Mouse (Mus musculus) ES-E14 (cell line): ENCODE measurements around the gene Nup93. TPM values are rescaled to one million over a fixed set of nuclear protein-coding genes. Genes with fewer than 3 reads are reported as not detected.
"Not testable (repeated sequence)": the region's sequence is repeated elsewhere in the genome, so short reads cannot be mapped to it uniquely, and the experiment has no call there.

Experiments
- DNase-seq: peaks from one replicate; pipeline ENCODE4 v3.0.0-alpha.2; 2013; ENCODE audit warnings: low read depth, low spot score
- H3K27ac ChIP-seq: 2 replicates; pipeline ENCODE4 v1.5.1; 2012; ENCODE audit warnings: low read depth, mild to moderate bottlenecking, low read length, moderate library complexity, mixed read lengths; ENCODE audit not compliant: poor library complexity, insufficient read depth, severe bottlenecking
- H3K36me3 ChIP-seq: 2 replicates; pipeline ENCODE4 v1.6.1; 2012; ENCODE audit warnings: mild to moderate bottlenecking, low read length, moderate library complexity, mixed read lengths; ENCODE audit not compliant: control insufficient read depth, poor library complexity, insufficient read depth, severe bottlenecking
- H3K4me1 ChIP-seq, 2 experiments: fragments of 150-350 bp in 1 of 2; sonication (generic) in 1 of 2; 2 replicates each; pipeline ENCODE4 v1.6.1; 2012; ENCODE audit warnings: low read length in 2 of 2, mild to moderate bottlenecking in 1 of 2, mixed read lengths in 1 of 2; ENCODE audit not compliant: control insufficient read depth in 2 of 2, insufficient read depth in 2 of 2, poor library complexity in 1 of 2
- H3K4me3 ChIP-seq, 2 experiments: fragments of 150-350 bp in 1 of 2; sonication (generic) in 1 of 2; 2 replicates each; pipeline ENCODE4 v1.5.1; 2012; ENCODE audit warnings: low read length in 2 of 2, low read depth in 1 of 2, mild to moderate bottlenecking in 1 of 2, mixed read lengths in 1 of 2; ENCODE audit not compliant: insufficient read depth in 1 of 2, poor library complexity in 1 of 2, severe bottlenecking in 1 of 2
- H3K9ac ChIP-seq: 2 replicates; pipeline ENCODE4 v1.6.1; 2012; ENCODE audit warnings: low read depth, mild to moderate bottlenecking, low read length, mixed read lengths; ENCODE audit not compliant: poor library complexity, insufficient read depth, severe bottlenecking
- H3K9me3 ChIP-seq: fragments of 150-350 bp; sonication (generic); 2 replicates; pipeline ENCODE4 v1.6.1; 2012; ENCODE audit warnings: low read depth, mild to moderate bottlenecking, low read length; ENCODE audit not compliant: control insufficient read depth, insufficient read depth
- CHD2 ChIP-seq: IDR thresholded peaks from 2 replicates; pipeline ENCODE4 v1.6.1; 2014; ENCODE audit warnings: mild to moderate bottlenecking, low read depth, low read length, inconsistent platforms
- HCFC1 ChIP-seq: IDR thresholded peaks from 2 replicates; pipeline ENCODE4 v1.6.1; 2012; ENCODE audit warnings: low read length, inconsistent platforms, borderline replicate concordance; ENCODE audit not compliant: insufficient read depth
- MAFK ChIP-seq: IDR thresholded peaks from 2 replicates; pipeline ENCODE4 v1.6.1; 2014; ENCODE audit warnings: mild to moderate bottlenecking, low read depth, low read length, inconsistent platforms; ENCODE audit not compliant: insufficient read depth
- ZC3H11A ChIP-seq: IDR thresholded peaks from 2 replicates; pipeline ENCODE4 v1.6.1; 2012; ENCODE audit warnings: low read depth, mild to moderate bottlenecking, inconsistent platforms, low read length, borderline replicate concordance
- ZNF384 ChIP-seq: IDR thresholded peaks from 2 replicates; pipeline ENCODE4 v1.6.1; 2012; ENCODE audit warnings: low read depth, low read length, inconsistent platforms
- in situ Hi-C, 2 experiments: fragments of 600-800 bp; cut with MboI; formaldehyde crosslinking; loops; one replicate each; pipeline ENCODE4 v1.15.1; 2025; ENCODE audit warnings: low sequenced_read_pairs in 2 of 2, inconsistent platforms in 1 of 2; ENCODE audit not compliant: unreplicated experiment in 2 of 2
- total RNA-seq: library from RNA; depleted of rRNA; stranded (reverse); fragments of 300-350 nt; gene quantifications from 2 replicates; pipeline ENCODE4 v1.2.3, GENCODE M21; 2012; rRNA removed

Nup93 gene
- 82.8 and 92.5 TPM in 2 replicates for total RNA-seq

GRCm38 (mm10) chr8:94214252-94215173 is at the start of gene Nup93:
TSS of gene Nup93 (plus strand) at chr8:94214564.
- Histone ChIP-seq H3K4me3 (peak within 1 kb of the TSS; percentile 60 to 80), H3K36me3 (peaks cover 2% of the 10 kb centered on the region; the same call in 1 of the 2 replicates), H3K9me3 (no peaks in the 10 kb centered on the region), H3K9ac (peak within 1 kb of the TSS; percentile 96), H3K27ac (peak within 1 kb of the TSS; percentile 36; the same call in 1 of the 2 replicates), H3K4me1 (peaks cover 3 to 4% of the 10 kb centered on the region in 2 experiments; a peak in 3 of 4 replicates)
- TF ChIP-seq MAFK (no peak), HCFC1 (peak; percentile 60; the same call in 1 of the 2 replicates)
- in situ Hi-C loops: loop anchor here (25.0 kb wide), 3 partner anchors 552 to 1177 kb away; partner anchors contain the start of gene Ces1a (in 1 of the 2)
- DNase-seq: peak; percentile 99

GRCm38 (mm10) chr8:94165772-94166171 is 48.6 kb upstream of the Nup93 start:
- not testable (repeated sequence) for H3K9me3 ChIP-seq
- peaks cover 7 to 13% of the 10 kb centered on the region in 2 experiments for H3K4me1 ChIP-seq

GRCm38 (mm10) chr8:94167244-94167643 is 47.1 kb upstream of the Nup93 start:
- H3K9ac ChIP-seq: no peak overlapping the region
- H3K27ac ChIP-seq: no peak overlapping the region
- H3K4me3 ChIP-seq: no peak overlapping the region
- H3K36me3 ChIP-seq: no peaks in the 10 kb centered on the region
- DNase-seq: peak; percentile 93
- in situ Hi-C loops: no loop called here
- H3K9me3 ChIP-seq: no peaks in the 10 kb centered on the region
- peaks cover 3 to 23% of the 10 kb centered on the region in 2 experiments; a peak in 3 of 4 replicates for H3K4me1 ChIP-seq
- TF ChIP-seq ZC3H11A: no peak
- TF ChIP-seq HCFC1: no peak
- no peak for TF ChIP-seq CHD2
- no peak for TF ChIP-seq ZNF384
- TF ChIP-seq MAFK: no peak

More at GRCm38 (mm10) chr8:94165772-94166171, 48.6 kb upstream of the Nup93 start:
- H3K27ac ChIP-seq, H3K4me3 ChIP-seq, H3K36me3 ChIP-seq, DNase-seq, in situ Hi-C loops, H3K9ac ChIP-seq: not testable (repeated sequence)

DNA sequence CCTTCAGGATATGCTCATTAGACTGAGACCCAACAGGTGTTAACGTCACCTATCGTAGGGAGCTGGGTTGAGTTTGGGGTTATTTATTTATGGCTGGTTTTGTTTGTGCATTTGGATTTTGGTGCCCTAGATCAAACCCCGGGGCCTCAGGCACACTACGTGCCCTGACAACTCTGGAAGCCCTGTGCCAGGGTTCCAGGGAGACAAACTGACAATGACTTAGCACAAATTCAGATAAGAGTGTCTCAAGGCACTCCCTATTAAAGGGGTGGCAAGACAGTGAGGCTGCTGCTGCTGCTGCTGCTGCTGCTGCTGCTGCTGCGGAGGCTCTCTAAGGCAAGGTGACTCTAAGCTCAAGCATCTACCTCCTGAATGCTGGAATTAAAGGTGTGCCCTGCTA is 44.8 kb upstream of the Nup93 start:
- Histone ChIP-seq H3K9ac (no peak overlapping the region), H3K27ac (no peak overlapping the region), H3K4me1 (peaks cover 1 to 22% of the 10 kb centered on the region in 2 experiments; a peak in 3 of 4 replicates), H3K4me3 (no peak overlapping the region), H3K36me3 (no peaks in the 10 kb centered on the region; the same call in 1 of the 2 replicates), H3K9me3 (no peaks in the 10 kb centered on the region)
- in situ Hi-C loops: no loop called here
- TF ChIP-seq CHD2: no peak
- TF ChIP-seq HCFC1: no peak
- TF ChIP-seq MAFK: no peak
- TF ChIP-seq ZNF384: no peak
- TF ChIP-seq ZC3H11A: no peak
- no peak for DNase-seq
